Mouse (Mus musculus): Measurements from ENCODE around the gene Grwd1. TPM values are rescaled to one million over a fixed set of nuclear protein-coding genes. Genes with fewer than 3 reads are reported as not detected.
A peak's percentile ranks its signal among the peaks of the same experiment; 100 is the strongest.

Gene Grwd1
- total RNA-seq, 2 experiments from 2014 or later: 10.0 to 11.2 TPM

GRCm38 (mm10) chr7:45848447-45849027 lies 17.8 kb upstream of the Grwd1 start:
- DNase-seq (ENCODE audit: low spot score): no peak
- intact Hi-C loops (cut with DNase I): no loop called here

DNA sequence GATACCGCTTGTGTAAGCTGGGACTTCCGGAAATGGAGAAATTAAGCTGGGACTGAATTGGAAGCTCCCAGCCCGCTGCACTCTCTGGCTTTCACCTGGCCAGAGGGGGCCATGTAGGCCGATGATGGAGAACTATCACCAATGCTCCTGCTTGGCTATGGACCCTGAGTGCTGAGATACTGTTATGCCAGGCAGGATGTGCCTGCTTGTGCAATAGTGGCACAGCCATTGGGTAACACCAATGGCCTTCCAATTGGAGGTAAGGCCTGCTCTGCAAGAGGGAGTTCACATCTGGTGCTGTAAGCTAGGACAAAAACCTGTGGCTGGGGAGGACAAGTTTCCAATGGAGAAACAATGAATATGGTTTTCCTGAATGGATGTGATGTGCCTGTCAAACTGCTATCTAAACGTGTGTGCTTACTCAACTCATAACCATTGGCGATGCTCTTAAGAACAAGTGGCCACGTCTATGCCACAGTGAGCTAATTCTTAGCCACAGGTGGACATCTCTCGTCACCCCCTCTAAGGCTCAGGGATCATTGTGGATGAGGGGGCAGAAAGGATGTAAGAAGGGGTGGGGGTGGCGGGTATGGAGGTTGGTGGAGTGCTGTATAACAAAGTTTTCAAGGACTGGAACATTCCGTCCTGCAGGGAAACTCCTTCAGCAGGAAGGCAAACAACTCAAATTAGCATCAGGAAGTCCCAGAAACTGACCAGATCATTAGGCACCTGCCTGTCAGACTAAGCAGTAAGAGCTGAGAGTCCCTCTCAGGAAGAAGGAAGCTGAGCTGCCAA lies 12.4 kb upstream of the Grwd1 start:
- no peak for DNase-seq (ENCODE audit: low spot score)
- intact Hi-C loops (cut with DNase I): no loop called here

DNA sequence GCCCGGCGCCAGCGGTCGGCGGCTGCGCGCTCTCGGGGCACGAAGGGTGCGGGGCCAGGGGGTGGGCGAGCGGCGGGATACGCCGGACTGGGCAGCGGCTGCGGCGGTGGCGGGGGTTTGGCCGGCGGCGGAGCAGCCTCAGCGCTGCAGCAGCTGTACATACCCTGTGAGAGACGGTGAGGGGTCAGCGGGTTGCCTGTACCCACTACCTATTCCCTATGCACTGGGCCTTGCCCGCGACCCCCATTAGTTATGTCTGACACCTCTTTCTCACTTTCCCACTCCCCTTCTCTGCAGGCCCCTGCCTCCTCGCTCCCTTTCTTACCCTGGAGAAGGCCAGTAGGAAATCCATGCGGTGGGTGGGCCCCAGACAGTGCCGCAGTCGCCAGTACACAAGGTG lies 3.2 kb upstream of the Grwd1 start:
- intact Hi-C loops (cut with DNase I): no loop called here
- DNase-seq (ENCODE audit: low spot score): no peak

DNA sequence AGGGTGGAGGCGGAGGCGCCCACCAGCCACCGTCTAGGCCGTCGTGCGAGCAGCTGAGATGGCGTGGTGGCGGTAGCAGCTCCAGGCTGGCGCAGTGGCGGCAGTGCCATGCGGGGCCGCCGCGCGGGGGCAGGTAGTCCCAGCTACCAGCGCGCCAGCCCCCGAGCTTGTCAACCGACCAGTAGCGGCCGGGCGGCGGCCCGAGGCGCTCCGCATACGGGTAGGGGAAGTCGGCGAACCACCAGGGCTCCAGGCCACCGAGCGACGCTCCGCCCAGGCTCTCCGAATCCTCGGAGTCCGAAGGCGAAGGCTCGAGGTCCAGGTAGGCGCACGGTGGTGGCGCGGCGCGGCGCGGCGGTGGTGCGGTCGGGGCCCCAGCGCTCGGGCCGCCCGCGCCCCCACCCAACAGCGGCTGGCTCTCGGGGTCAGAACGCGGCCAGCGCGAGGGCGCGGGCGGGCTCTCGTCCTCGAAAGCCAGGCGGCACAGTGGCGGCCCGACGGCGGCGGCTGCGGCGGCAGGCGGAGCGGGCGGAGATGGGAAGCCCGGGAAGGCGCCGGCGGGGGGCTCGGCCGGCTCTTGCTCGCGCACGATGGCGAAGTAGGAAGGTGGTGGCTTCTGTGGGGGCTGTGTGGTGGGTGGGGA lies 2.5 kb upstream of the Grwd1 start:
- no peak for DNase-seq (ENCODE audit: low spot score)
- intact Hi-C loops (cut with DNase I): no loop called here

DNA sequence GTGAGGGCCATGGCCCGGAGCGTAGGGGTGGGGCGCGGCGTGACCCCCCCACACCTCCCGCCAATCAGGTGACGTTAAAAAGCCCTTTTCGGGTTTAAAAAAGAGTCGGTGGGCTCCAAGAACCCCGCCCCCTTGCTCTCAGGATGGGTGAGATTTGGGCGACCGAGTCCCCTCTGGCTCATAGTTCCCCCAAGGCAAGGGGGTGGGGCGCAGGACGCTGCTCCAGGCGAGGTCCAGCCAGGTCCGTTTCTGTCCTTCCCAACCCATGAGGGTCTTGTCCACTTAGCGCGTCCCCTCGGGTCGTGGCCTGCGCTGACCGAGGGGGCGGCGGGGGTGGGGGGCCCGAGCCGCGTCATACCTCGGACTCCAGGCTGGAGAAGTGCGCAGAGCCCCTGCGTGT lies 1.7 kb upstream of the Grwd1 start:
- no peak for DNase-seq (ENCODE audit: low spot score)
- intact Hi-C loops (cut with DNase I): no loop called here

GRCm38 (mm10) chr7:45831128-45831525 lies 383 bp upstream of the Grwd1 start:
- no peak for DNase-seq (ENCODE audit: low spot score)
- intact Hi-C loops (cut with DNase I): loop anchor here (2.0 kb wide), 1 partner anchor 18 kb away; no protein-coding TSS in a partner anchor

GRCm38 (mm10) chr7:45826631-45827030 lies 4.1 kb downstream of the Grwd1 start:
- intact Hi-C loops (cut with DNase I): no loop called here
- no peak for DNase-seq (ENCODE audit: low spot score)

DNA sequence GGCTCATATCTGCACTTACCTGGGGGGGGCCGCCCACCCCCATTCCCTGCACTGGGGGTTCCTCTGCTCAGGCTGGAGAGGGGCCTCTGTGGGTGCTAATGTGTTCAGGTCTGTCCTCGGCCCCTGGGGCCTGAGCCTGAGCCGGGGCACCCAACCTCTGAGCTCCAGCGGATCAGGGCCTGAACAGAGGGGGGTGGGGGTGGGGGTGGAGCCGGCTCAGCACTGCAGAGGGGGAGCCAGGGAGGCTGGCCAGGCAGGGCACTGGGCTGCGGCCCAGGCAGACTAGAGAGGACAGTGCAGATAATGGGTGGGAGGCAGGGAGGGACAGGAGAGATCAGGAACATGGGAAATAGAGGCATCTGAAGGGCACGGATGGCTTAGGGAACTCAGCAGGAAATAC lies 6.1 kb downstream of the Grwd1 start, which contains the start of gene Kcnj14:
Kcnj14 (minus strand) TSS at position 185 of the 400 bp plus-strand sequence.
- DNase-seq (ENCODE audit: low spot score): no peak
- intact Hi-C loops (cut with DNase I): no loop called here

DNA sequence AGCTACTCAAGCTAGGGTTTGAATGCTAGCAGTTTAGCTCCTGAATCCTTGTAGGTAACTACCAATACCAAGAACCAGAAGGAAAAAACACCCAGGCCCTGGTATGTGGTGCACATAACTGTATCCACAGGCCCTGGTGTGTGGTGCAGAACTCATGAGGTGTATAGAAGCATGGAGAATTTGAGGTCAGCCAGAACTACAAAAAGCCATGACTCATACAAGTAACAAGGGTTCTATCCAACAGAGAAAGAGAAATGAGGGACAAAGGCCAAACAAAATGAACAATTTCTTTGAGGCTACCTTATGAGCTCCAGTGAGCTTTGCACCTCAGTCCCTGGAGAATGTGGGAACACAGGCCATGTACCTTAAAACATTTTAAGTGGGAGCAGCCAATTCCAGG lies 9.8 kb downstream of the Grwd1 start:
- DNase-seq (ENCODE audit: low spot score): no peak
- intact Hi-C loops (cut with DNase I): no loop called here

- DNase-seq (ENCODE audit: low spot score): no peak
- intact Hi-C loops (cut with DNase I): no loop called here
Measured at GRCm38 (mm10) chr7:45819843-45820242, 10.9 kb downstream of the Grwd1 start.

- DNase-seq (ENCODE audit: low spot score): no peak
- intact Hi-C loops (cut with DNase I): no loop called here
Measured at GRCm38 (mm10) chr7:45815984-45816351, 14.8 kb downstream of the Grwd1 start.

DNA sequence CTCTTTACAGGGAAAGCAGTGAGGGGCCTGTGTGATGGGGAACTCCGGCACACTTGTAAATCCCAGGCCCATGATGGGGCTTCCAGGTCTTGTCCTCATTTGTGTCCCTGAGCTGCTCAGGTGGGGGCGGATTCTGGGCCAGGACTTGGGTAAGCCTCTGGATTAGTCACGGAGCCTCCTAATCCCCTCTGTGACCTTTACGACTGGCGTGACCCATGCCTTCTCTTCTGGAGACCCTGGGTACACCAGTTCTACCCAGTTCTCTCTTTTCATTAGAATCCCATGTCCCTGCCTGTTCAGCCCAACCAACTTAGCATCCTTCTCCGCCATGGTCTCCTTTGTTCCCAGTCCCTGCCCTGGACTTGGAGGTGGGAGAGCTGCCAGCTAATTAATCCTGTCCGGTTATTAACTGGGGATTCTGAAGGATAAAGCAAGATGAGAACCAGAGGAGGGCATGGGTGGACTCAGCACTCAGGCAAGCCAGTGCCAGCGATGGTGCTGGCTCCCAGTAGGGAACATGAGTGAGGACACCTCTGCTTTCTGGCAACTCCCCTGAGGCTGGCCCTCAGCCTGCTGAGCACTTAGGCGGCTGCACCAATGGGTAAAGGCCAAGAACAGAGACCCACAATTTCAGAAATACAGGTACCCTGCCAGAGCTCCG lies 15.3 kb downstream of the Grwd1 start:
- intact Hi-C loops (cut with DNase I): no loop called here
- DNase-seq (ENCODE audit: low spot score): no peak

GRCm38 (mm10) chr7:45814841-45815240 lies 15.9 kb downstream of the Grwd1 start:
- DNase-seq (ENCODE audit: low spot score): no peak
- intact Hi-C loops (cut with DNase I): no loop called here

GRCm38 (mm10) chr7:45813787-45814779 lies 16.7 kb downstream of the Grwd1 start, which contains the start of gene Cyth2:
TSS of gene Cyth2 (minus strand) at chr7:45814581.
- intact Hi-C loops (cut with DNase I): loop anchor here (2.0 kb wide), 1 partner anchor 17 kb away; the partner anchor contains the start of gene Grwd1
- DNase-seq (ENCODE audit: low spot score): peak; percentile 99

DNA sequence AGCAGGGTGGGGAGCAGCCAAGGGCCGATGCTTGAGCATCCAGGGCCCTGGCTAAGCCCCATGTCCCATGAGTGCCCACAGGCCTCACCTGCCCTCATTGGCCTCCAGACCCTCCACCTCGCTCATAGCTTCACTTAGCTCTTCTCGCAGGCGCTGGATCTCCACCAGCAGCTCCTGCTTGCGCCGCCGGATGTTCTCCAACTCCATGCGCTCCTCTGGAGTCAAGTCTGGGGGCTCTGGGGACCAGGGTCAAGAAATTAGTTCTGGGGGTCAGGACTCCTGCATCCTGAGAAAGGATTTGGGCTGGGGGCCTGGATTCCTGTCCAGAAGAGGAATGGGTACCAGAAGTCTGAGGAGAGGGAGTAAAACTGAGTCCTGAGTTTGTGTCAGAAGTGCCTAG lies 17.8 kb downstream of the Grwd1 start:
- intact Hi-C loops (cut with DNase I): loop anchor here (2.0 kb wide), 1 partner anchor 18 kb away; the partner anchor contains the start of gene Grwd1
- DNase-seq (ENCODE audit: low spot score): no peak

GRCm38 (mm10) chr7:45809276-45810075 lies 21.3 kb downstream of the Grwd1 start:
- intact Hi-C loops (cut with DNase I): no loop called here
- DNase-seq (ENCODE audit: low spot score): no peak

GRCm38 (mm10) chr7:45808471-45808870 lies 22.3 kb downstream of the Grwd1 start:
- no peak for DNase-seq (ENCODE audit: low spot score)
- intact Hi-C loops (cut with DNase I): no loop called here

DNA sequence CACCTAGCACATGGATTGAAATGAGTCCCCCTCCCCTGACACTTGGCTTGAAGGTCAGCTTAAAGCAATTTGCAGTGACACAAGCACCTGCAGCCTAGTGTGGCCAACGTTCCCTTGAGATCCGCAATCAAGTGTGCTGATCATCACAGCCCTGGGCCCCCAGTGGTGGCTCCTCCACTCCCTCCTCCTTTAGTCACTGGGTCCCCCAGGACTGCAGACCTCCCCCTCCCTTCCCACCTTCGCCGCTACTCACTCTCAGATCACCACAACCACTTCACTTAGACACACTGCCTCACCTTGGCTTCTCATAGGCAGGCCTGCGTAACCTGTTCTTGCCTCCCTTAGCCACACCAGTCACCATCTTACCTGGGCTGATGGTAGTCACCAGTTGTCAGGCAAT lies 24.8 kb downstream of the Grwd1 start:
- DNase-seq (ENCODE audit: low spot score): no peak
- intact Hi-C loops (cut with DNase I): no loop called here
